ENCODE assay signal across 8 mouse cellular contexts in the genomic region with DNA sequence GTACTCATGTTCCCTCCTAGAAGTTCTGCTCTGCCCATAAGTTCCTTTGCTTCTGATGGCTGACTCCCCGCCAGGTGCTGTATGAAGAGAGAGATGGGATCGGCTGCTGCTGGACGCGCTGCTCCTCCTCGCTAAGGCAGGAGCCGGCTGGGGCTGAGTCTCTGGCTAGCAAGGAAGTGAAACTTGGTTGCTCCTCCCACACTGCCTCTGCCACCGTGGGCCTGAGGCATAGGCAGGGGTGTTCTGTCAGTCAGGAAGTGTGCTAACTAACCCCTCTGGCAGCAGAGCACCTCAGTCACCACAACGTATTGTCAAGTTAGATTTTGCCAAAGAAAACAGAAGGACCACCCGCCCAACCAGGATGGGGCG. TPM values are rescaled to one million over a fixed set of nuclear protein-coding genes. Genes with fewer than 3 reads are reported as not detected.
A peak's percentile ranks its signal among the peaks of the same experiment; 100 is the strongest.
DNase-seq lines count a peak whose midpoint lies in the region; ATAC-seq lines count a peak whose summit lies in the region.

Dapp1 (minus strand) TSS at position 164 of the 369 bp plus-strand sequence.

- H3K4me2 ChIP-seq in heart, embryonic 16.5 days (ENCODE audit: low read depth, low read length) = peak within 1 kb of the TSS; percentile 77
- H3K4me2 ChIP-seq in neural tube, embryonic 12.5 days (replicated peaks) = peak within 1 kb of the TSS; percentile 50

- 8% methylated on average over 10 of the region's 10 CpGs for WGBS in heart, embryonic 16.5 days
- WGBS in neural tube, embryonic 12.5 days = 22% methylated on average over 10 of the region's 10 CpGs

- peak; percentile 89 for ATAC-seq in heart, embryonic 16.5 days (replicated peaks; ENCODE audit: extremely low read depth, insufficient read depth, low FRiP score)
- no peak for ATAC-seq in neural tube, embryonic 12.5 days (ENCODE audit: low FRiP score, low read depth)

- H3K9me3 ChIP-seq in heart, embryonic 16.5 days (replicated peaks; ENCODE audit: control insufficient read depth, low read length) = no peaks in the 10 kb centered on the region
- H3K9me3 ChIP-seq in neural tube, embryonic 12.5 days = no peaks in the 10 kb centered on the region

- H3K27ac ChIP-seq in heart, embryonic 16.5 days (ENCODE audit: low read length) = peak within 1 kb of the TSS; percentile 70
- no peak within 1 kb of the TSS for H3K27ac ChIP-seq in neural tube, embryonic 12.5 days

- DNase-seq in urinary bladder, adult 18-20 months (ENCODE audit: low spot score in 2 of 2) = peak; percentile 38 to 60
- DNase-seq in urinary bladder, postnatal 10 days (ENCODE audit: low spot score) = no peak
- peak; percentile 22 for DNase-seq in fibroblast of lung, adult 2 months (ENCODE audit: low read depth)
- DNase-seq in kidney, postnatal 14 days = peak; percentile 67
- DNase-seq in lung, adult 18-20 months = peak; percentile 79 to 80
- DNase-seq in testis, postnatal 10 days (ENCODE audit: low spot score) = peak; percentile 70

- H3K9ac ChIP-seq in heart, embryonic 16.5 days (ENCODE audit: low read length) = peak within 1 kb of the TSS; percentile 80
- H3K9ac ChIP-seq in neural tube, embryonic 12.5 days = no peak within 1 kb of the TSS

- peaks cover 19% of the 10 kb centered on the region for H3K4me1 ChIP-seq in heart, embryonic 16.5 days (ENCODE audit: control insufficient read depth, insufficient read depth, low read length)
- H3K4me1 ChIP-seq in neural tube, embryonic 12.5 days = peaks cover 11% of the 10 kb centered on the region

- no peaks in the 10 kb centered on the region for H3K27me3 ChIP-seq in heart, embryonic 16.5 days (ENCODE audit: control insufficient read depth, insufficient read depth, low read length)
- no peaks in the 10 kb centered on the region for H3K27me3 ChIP-seq in neural tube, embryonic 12.5 days (replicated peaks)

- peak within 1 kb of the TSS; percentile 63 for H3K4me3 ChIP-seq in heart, embryonic 16.5 days (ENCODE audit: low read length)
- no peak within 1 kb of the TSS for H3K4me3 ChIP-seq in neural tube, embryonic 12.5 days

- H3K36me3 ChIP-seq in heart, embryonic 16.5 days (ENCODE audit: control insufficient read depth, insufficient read depth) = no peaks in the 10 kb centered on the region
- no peaks in the 10 kb centered on the region for H3K36me3 ChIP-seq in neural tube, embryonic 12.5 days

RNA-seq across cellular contexts. Expression of gene Dapp1, which starts in this region (rescaled TPM):
- 17.3 and 22.8 TPM in 2 replicates for polyA plus RNA-seq in heart, embryonic 16.5 days (2015; fragmentation: Nextera tagmentation; extraction: Ambion mirVana)
- polyA plus RNA-seq in neural tube, embryonic 12.5 days (2016; fragmentation: Nextera tagmentation; extraction: Ambion mirVana) = 1.6 and 2.2 TPM in 2 replicates
